Mouse (Mus musculus) liver, adult 10 weeks (tissue): Measurements from ENCODE around the gene Cpb1. TPM values are rescaled to one million over a fixed set of nuclear protein-coding genes. Genes with fewer than 3 reads are reported as not detected.

ENCODE experiments used
- polyA plus RNA-seq: library from polyadenylated mRNA; stranded (reverse); fragments of 350-450 nt; fragmentation: Illumina TruSeq; extraction: RNeasy Lipid Tissue Mini Kit (QIAGEN cat#74804); gene quantifications from one replicate; pipeline ENCODE4 v1.2.3, GENCODE M21; 2014; ENCODE audit warnings: low read depth, low replicate concordance

Cpb1 gene
- not detected for polyA plus RNA-seq

DNA sequence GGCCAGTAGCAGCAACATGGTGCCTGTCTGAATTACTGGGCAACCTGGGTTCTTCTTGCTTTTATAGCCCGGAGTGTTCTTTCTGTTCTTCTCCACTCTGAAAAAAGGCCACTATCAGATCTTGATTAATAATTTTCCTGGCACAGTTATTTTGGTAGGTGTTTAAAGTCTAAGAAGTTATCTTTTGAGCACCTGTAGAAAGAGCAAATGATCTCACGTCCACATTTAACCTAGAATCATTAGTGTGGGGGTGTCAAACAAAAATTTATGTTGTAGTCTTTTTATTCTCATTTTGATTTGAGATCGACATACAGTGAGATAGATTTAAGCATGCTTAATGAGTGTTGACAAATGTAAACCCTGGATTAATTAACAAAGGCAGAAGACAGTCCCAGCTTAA, at the start of gene Cpb1:
Gene Cpb1 (minus strand): TSS at position 101 of the 400 bp plus-strand sequence.

GRCm38 (mm10) chr3:20242050-20242449, 33.5 kb downstream of the Cpb1 start, which contains the start of gene Cpa3:
TSS of gene Cpa3 (minus strand) at chr3:20242181.

Other genes starting within 250 kb of the Cpb1 start
- gene Hps3, start 240.4 kb downstream of the Cpb1 start, polyA plus RNA-seq, result 11.0 TPM
- 18.2 TPM for gene Hltf, start 217.9 kb downstream of the Cpb1 start, polyA plus RNA-seq
- gene Gyg, start 120.4 kb downstream of the Cpb1 start, polyA plus RNA-seq, result 14.4 TPM
- gene Cpa3, start 33.6 kb downstream of the Cpb1 start, polyA plus RNA-seq, result not detected
- not detected for gene Agtr1b, start 91.4 kb upstream of the Cpb1 start, polyA plus RNA-seq